Mouse (Mus musculus): Measurements from ENCODE around the gene Etnk1.
"Not testable (repeated sequence)": the region's sequence is repeated elsewhere in the genome, so short reads cannot be mapped to it uniquely, and the experiment has no call there.

Etnk1 gene

DNA sequence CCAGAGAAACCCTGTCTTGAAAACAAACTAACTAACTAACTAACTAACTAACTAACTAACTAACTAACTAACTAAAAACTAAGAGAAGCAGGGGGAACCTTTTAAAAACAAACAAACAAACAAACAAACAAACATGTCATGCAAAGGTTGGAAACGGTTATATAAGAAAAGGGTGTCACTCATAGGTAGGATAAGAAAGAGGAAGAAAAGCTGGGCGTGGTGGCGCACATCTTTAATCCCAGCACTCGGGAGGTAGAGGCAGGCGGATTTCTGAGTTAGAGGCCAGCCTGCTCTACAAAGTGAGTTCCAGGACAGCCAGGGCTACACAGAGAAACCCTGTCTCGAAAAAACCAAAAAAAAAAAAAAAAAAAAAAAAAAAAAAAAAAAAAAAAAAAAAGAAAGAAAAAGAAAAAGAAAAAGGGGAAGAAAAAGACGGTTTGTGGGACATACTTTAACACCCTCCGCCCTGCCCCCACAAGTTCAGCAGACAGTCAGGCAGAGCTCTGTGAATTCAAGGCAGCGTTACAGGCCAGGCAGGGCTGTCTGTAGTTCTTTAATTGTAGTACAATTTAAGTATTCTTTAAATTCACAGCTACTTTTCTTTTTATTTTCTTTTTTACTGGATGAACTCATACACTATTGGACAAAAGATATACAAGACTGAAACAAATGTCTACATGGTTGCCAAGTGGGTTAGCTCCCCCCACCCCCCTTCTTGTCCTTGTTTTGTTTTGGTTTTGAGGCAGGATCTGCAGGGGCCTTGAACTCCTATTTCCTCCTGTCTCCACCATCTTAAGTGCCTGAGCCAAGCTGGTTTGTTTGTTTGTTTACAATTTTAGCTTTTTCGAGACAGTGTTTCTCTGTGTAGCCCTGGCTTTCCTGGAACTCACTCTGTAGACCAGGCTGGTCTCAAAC is 15.7 kb upstream of the Etnk1 start:
- not testable (repeated sequence) for DNase-seq

DNA sequence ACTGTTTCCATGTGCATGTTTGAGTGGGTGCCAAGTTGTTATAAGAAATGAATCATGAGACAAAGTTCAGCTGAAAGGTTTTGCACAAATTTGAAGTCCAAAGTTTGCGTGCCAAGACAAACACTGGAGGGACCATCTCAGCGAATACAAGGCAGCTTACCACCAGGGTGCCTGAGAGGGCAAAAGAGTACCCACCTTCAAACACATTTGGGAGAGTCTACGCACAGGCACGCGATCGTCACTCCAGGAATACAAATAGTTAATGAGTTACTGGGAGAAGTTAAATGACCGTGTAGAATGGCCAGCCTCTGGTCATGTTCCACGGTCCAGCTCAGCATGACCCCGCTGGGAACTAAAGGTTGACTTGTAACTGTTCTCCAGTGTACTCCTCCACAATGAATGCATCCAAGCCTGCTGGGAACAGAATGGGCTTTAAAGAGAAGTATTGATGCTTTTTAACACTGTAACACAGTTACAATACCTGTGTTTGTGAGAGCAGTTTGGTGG is 14.6 kb upstream of the Etnk1 start:
- DNase-seq: peak; percentile 95

DNA sequence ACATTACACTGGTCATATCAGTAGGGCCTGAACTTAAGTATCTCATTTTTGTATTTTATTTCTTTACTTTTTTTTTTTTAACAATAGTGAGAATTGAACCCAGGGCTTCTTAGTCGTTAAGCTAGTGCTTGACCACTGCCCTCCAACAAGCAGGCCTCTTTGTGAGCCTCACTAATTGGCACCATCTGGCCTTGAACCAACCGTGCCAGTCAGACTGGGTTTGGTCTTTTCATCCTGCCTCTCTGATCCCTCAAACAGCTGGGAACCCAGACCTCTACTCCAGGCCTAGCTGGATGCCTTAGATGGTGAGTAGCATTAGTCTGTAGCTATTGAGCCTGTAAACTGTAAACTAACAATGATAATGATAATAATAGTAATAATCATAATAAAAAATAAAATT is 13.9 kb upstream of the Etnk1 start:
- no peak for DNase-seq

DNA sequence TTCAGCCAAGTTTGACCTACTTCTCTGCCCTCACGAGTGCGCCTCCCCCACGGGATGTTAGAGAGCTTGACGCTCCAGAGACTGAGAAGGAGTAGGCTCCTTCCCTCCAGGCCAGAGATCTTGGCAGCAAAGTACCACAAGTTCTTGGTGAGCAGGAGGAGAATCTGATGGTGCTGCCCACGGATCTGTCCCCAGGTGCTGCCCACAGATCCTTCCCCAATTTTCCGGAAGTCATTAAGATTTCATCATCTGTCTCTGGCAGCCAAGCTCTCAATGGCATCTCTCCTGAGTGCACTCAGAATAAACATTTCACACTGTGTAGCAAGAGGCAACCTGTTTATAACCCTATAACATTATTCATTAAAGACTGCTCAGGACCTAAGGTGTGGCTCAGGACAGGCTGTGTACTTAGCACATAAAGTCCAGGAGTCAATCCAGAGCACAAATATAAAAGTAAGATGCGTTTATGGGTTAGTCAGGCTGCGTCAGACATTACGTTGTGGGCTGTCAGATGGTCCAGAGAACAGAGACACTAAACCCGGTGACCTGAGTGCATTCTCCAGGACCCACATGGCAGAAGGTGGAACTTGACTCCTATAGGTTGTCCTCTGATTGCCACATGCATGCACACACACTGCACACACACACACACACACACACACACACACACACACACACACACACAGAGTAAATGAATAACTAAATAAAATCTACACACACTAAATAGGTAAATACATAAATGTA is 13.1 kb upstream of the Etnk1 start:
- peak; percentile 37 for DNase-seq

DNA sequence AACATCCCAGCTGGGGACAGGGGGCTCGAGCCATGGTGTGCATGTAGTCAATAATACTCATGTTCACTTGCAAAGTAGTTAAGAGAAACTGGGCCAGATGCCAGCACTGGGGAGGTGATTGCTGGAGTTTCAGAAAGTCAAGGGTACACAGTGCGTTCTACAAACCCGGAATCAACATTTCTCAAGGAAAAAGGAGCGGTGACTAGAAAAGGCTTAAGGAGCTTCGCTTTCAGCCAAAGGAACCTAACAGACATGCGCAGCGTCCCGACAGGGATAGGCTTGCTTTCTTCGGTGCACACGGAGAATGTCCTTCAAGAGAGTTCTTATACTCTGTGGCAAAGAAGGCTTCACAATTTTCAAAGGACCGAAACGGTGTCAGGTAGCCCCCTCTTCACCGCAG is 12.1 kb upstream of the Etnk1 start:
- peak; percentile 81 for DNase-seq

DNA sequence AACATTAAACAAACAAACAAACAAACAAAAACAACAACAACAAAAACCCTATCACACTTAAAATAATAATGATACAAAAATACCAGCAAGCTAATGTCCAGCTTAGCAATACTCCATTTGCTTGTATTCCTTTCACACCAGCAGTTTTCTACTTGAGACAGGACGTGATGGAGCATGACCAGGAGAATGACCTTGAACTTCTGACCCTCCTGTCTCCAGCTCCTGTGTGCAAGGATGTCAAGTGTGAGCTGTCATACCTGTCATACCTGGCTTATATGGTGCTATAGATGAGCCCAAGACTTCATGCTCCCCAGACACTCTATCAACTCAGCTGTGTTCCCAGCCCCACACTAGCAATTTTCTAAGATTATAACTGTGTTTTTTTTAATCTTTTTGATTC is 11.0 kb upstream of the Etnk1 start:
- DNase-seq: no peak

DNA sequence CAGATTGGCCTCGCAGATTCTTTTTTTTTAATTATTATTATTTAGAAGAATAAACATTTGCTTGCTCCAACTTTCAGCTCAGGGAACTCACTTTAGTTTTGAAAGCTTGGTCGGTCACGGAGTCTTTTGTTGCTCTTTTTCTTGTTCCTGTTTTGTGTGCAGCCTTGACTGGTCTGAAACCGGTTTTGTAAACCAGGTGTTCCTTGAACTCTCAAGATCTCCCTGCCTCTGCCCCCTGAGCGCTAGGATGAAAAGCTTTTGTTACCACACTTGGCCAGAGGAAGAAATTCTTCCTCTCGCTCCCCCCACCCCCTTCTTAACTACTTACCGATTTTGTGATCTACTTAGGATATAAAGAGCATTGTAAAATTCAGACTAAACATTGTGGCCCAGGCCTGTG is 10.3 kb upstream of the Etnk1 start:
- DNase-seq: no peak

DNA sequence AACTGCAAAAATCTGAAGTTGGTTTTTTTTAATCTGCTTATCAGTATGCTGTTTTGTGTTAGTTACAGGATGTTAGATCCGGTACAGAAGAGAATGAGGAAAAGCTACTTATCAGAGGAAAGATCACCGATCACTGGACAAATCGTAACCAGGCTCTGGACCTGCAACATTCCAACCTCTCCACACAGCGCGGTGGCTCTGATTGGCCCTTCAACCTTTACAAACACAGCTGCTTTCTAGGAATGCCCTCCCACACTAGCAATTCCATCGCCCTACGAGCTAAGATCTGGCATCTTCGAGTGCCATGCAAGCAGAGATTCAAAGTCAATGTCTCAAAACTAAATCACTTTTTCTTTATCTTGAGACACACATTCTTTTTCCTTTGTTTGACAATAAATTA is 9.6 kb upstream of the Etnk1 start:
- no peak for DNase-seq

DNA sequence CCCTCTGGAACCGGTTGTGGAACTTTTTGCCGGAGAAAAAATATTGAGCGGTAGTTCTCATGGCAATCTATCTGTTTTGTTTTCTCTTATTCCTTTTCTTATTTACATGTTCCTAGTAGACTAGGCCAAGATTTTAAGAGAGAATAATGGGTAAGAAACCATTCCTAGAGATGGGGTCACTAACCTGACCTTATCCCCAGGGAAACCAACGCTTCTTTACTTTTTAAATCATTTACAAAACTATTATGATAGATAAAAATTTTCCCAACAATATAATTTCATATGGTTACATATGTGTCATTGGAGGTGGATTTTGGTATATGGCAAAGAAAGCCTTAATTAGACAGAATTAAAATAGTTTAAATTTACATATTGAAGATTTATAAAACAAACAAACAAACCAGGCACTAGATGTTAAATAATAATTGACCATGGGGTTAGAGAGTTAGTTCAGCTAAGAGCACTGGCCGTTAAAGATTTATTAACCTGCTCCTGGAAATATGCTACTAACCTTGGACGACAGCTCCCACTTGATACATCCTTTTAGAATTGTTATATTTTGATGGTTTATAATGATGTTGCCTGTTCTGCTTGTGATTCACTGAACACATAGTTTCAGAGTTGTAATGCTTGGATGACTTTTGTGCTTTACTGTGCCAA is 6.3 kb upstream of the Etnk1 start:
- DNase-seq: no peak

DNA sequence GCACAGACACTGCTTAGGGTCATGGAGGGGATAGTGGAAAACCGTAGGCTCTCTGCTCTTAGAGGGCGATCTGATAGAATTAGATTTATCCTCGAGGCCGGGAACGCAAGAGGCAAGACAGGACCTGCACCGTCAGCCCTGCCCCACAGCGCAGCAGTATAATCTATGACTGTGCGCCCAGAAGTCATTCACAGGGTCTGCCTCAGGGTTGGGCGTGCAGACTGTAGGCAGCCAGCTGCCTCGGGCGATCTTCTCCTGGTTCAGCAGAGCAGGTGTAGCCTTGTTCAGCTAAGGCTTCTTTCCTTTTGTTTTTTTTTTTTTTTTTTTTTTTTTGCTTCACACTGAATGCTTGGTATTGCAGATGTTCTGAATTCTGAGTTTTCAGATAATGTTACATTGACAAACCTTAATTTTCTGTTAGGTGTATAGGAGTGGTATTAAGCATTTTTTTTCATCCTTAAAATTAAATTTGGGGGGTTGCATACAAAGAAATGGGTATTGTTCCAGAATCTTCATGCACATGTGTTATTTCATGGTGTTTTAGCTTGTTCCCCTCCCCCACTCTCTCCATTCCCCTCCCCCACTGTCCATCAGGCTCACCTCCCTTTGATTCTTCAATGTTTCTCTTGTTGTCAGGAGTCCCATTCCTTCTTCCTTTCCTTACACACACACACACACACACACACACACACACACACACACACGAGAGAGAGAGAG is 4.7 kb upstream of the Etnk1 start:
- DNase-seq: no peak

DNA sequence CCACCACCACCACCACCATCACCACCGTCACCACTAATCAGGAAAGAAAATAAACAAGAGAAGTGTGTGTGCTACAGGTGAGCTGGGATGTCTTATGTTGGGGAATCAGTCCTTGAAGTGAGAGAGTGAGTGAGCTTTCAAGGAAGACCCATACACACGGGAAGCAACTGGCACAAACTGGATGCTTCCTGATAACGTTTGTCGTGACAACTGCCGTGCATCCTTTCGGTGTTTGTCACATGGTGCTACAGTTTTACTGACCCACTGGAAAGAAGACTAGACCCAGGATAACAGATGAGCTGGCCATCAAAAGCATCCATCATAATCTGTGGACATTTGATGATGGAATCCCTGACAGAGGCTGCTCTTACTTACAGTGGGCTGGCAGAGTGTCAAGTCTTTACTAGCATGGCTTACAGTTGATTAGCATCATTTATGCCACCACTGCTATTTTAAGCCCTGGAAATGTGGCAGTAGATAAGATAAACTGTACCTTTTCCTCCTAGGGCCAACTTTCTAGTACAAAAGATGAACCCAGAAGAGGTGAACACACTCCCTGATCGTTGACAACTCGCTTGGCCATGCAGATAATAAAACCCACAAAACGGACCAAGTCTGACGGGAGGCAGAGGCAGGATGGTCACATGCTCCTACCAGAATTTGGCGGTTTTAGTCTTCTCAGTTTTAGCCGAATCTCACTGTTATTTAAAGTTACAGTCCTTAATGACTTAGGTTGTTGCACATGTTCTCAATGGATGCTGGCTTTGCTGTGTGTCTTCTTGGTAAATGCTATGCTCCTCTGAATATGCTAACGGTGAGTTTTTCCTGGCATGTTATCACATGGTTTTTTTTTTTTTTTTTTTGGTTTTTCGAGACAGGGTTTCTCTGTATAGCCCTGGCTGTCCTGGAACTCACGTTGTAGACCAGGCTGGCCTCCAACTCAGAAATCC is 2.8 kb upstream of the Etnk1 start:
- DNase-seq: no peak

DNA sequence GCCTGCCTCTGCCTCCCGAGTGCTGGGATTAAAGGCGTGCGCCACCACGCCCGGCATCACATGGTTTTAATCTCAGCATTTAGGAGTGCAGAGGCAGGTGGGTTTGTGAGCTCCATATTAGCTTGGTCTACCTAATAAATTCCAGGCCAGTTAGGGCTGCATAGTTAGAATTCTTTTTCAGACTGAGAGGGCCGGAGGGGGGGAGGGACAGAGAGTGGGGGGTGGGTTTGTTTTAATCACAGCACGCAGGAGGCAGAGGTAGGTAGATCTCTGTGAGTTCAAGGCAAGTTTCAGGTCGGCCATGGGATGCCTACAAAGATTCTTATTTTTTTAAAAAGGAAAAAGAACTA is 2.1 kb upstream of the Etnk1 start:
- DNase-seq: no peak

DNA sequence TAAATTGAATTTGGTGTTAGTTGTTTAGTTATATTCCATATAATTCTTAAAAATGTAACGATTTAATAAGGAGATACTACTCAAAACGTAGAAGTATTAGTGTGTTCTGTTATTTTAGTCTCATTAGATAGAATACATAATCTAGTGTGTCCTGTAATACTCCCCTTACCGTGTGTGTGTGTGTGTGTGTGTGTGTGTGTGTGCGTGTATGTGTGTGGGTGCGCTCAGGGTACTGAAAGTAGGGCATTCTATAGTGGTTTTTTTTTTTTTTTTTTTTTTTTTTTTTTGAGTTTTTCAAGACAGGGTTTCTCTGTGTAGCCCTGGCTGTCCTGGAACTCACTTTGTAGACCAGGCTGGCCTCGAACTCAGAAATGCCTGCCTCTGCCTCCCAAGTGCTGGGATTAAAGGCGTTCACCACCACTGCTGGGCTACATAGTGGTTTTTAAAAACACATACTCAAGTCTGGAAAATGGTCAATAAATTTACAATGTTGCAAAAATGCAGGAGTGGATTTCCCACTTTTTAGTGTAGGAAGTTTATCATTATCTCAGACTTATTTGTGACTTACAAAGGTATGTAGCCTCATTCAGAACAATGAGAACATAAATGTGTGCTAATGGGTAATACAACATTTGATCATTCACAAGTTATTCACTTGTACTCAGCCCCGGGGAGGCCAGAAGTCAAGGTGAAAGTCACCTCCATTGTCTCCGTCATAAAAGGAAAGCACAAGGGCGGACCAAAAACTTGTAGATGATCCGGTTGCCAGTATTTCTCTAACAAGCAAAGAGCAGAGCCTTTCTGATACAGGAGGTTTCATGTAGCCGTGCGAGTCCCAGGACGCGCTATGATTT is 1.4 kb upstream of the Etnk1 start:
- no peak for DNase-seq

DNA sequence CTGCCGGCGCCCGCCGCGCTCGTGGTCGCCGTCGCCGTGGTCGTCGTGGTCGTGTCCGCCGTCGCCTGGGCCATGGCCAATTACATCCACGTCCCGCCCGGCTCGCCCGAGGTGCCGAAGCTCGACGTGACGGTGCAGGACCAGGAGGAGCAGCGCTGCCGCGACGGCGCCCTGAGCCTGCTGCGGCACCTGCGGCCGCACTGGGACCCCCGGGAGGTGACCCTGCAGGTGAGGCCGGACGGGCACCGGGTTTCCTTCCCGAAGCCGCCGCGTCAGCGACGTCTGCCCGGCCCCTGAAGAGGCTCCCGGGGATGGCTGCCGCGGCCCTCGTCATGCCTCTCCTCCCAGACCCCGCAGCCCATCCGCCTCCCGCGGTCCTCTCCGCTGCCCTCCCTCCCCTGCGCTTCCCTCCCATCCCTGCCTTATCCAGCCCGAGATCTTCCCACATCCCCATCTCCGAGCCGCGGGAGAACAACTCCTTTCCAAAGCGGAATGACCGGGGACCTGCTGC is 443 bp downstream of the Etnk1 start:
- DNase-seq: no peak

DNA sequence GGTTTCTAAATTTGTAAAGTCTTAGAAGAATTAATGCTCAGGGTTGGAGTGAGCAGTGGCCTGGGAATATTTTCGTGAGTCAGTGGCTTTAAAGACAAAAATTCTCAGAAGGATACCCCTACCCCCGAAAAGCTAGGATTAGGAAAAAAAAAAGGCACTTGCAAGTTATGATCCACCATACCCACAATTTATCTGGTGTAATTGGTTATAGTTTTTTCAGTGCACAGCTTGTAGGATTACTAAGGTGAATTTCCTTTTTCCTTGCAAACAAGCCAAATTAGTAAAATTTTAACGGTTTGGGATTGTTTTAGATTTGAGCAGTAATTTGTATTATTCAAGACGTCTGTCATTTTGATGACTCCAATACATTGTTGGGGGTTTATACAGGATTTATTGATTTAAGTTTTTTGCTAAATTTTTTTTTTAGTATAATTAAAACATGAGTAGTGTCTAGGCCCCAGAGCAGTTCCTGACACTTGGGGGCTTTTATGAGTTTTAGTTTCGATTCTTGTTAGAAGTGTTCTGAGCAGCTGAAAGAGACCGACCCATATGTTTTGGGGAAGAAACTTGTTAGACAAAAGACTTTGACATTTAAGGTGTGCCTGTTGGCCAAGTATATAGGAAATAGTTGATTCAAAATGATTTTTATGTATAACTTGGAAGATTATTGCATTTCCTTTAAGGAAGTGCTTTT is 1.1 kb downstream of the Etnk1 start:
- no peak for DNase-seq

DNA sequence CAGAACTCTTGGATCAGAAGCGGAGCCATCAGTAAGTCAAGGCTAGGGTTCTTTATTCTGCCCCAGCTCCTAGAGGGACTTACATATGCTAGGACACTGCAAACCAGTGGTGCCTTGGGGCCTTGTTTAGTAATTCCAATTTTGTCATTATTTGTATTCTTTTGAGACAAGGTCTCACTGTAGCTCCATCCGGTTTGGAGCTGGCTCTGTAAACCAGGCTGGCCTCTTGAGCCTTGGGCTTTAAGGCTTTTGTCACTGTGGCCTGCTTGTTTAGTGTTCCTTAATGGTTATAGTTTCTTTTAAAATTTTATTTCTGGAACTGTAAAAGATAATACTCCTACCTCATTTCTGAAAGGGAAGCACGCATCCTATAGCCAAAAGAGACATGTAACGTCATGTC is 2.4 kb downstream of the Etnk1 start:
- DNase-seq: no peak

DNA sequence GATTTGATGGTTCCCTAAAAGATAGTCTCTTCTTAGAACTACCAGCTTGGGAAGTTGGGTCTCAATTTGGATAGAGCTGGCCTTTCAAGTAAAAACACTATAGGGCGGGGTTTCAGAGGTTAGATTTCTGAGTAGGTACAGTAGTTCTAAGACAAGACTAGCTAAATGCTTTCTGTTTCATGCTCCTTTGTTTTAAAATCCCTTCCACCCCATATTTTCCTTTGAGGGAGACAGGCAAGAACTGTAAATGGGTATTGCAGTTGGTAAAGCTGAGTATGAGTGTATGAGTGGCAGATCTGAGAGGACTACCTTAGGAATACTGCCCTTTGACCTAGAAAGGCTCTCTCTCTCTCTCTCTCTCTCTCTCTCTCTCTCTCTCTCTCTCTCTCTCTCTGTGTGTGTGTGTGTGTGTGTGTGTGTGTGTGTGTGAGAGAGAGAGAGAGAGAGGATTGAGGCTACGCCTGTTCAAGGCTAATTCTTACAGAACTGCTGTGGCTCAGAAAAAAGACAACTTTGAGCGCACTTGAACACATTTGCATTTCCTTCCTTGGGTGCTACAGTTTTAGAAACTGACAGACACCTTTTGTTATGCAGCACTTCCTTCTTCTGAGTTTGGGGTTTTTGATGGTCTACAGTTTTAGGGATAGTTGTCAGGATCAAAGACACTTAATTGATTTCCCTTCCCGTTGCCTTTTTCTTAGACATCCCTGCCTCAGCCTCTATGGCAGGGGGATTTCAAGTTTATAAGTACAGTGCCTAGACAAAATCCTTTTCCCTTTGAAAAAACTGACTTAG is 3.3 kb downstream of the Etnk1 start:
- DNase-seq: no peak

DNA sequence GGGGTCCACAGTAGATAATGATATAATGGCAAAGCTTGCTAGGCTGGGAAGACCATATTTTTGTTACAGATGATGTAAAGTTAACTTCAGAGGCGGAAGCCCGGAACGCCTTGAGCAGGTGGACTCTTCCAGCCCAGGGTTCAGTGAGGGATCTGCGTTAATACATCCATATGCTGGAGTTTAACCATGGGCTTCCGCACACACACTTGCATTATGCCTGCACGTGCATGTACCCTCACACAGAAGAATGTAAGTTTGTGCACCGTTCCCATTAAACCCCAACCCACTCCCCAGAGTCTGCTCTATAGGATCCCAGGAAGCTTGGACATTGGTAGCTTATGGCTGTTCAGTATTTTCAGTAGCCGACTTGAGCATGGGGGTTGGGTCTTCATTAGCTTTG is 4.0 kb downstream of the Etnk1 start:
- DNase-seq: no peak
